Mouse (Mus musculus): Measurements from ENCODE around the gene Prg2. TPM values are rescaled to one million over a fixed set of nuclear protein-coding genes. Genes with fewer than 3 reads are reported as not detected.

The Prg2 gene
- polyA plus RNA-seq, 1 experiment from 2014 or later: 4.0 TPM

- Histone ChIP-seq H3K9ac (no peak overlapping the region), H3K4me3 (replicated peaks) (no peak overlapping the region), H3K4me1 (0 out of 2 replicates have a peak, but pooled peaks cover 6% of the 10 kb centered on the region), H3K9me3 (no peaks in the 10 kb centered on the region), H3K4me2 (no peak overlapping the region), H3K36me3 (no peaks in the 10 kb centered on the region), H3K27ac (0 out of 2 replicates have a peak overlapping the region, but pooled peaks have one; percentile 42), H3K27me3 (replicated peaks) (no peaks in the 10 kb centered on the region)
- ATAC-seq (ENCODE audit: insufficient read depth, low FRiP score, low read depth): peak; percentile 95
- 24% methylated on average over 9 of the region's 9 CpGs for WGBS
These were observed 31.8 kb downstream of the Prg2 start for GRCm38 (mm10) chr2:85011906-85012604.

- Histone ChIP-seq H3K36me3 (no peaks in the 10 kb centered on the region), H3K27me3 (replicated peaks) (no peaks in the 10 kb centered on the region), H3K4me1 (0 out of 2 replicates have a peak, but pooled peaks cover 6% of the 10 kb centered on the region), H3K4me3 (replicated peaks) (no peak overlapping the region), H3K9ac (no peak overlapping the region), H3K27ac (no peak overlapping the region), H3K4me2 (no peak overlapping the region), H3K9me3 (no peaks in the 10 kb centered on the region)
- 0 out of 2 replicates have a peak, but pooled peaks have one; percentile 45 for ATAC-seq (ENCODE audit: insufficient read depth, low FRiP score, low read depth)
- 78% methylated on average over 14 of the region's 14 CpGs for WGBS
These were observed 32.4 kb downstream of the Prg2 start for GRCm38 (mm10) chr2:85012679-85013078.

GRCm38 (mm10) chr2:85013826-85014587, 33.7 kb downstream of the Prg2 start:
- 69% methylated on average over 5 of the region's 5 CpGs for WGBS
- Histone ChIP-seq H3K4me1 (0 out of 2 replicates have a peak, but pooled peaks cover 6% of the 10 kb centered on the region), H3K36me3 (no peaks in the 10 kb centered on the region), H3K9me3 (no peaks in the 10 kb centered on the region), H3K4me3 (replicated peaks) (no peak overlapping the region), H3K27me3 (replicated peaks) (no peaks in the 10 kb centered on the region), H3K4me2 (no peak overlapping the region), H3K27ac (no peak overlapping the region), H3K9ac (no peak overlapping the region)
- no peak for ATAC-seq (ENCODE audit: insufficient read depth, low FRiP score, low read depth)

- no peak for ATAC-seq (ENCODE audit: insufficient read depth, low FRiP score, low read depth)
- WGBS: 49% methylated on average over 3 of the region's 3 CpGs
These were observed 34.3 kb downstream of the Prg2 start for GRCm38 (mm10) chr2:85014588-85014982.

GRCm38 (mm10) chr2:85022043-85022442, 41.8 kb downstream of the Prg2 start:
- no peak overlapping the region for H3K4me2 ChIP-seq
- no peaks in the 10 kb centered on the region for H3K9me3 ChIP-seq
- no peak overlapping the region for H3K4me3 ChIP-seq (replicated peaks)
- H3K27me3 ChIP-seq (replicated peaks): no peaks in the 10 kb centered on the region
- no peaks in the 10 kb centered on the region for H3K36me3 ChIP-seq
- no peak overlapping the region for H3K27ac ChIP-seq
- ATAC-seq (ENCODE audit: insufficient read depth, low FRiP score, low read depth): no peak
- no peak overlapping the region for H3K9ac ChIP-seq
- 15% methylated on average over 4 of the region's 4 CpGs for WGBS
- H3K4me1 ChIP-seq: no peaks in the 10 kb centered on the region

More at GRCm38 (mm10) chr2:85014588-85014982, 34.3 kb downstream of the Prg2 start:
- Histone ChIP-seq H3K4me3 (replicated peaks) (no peak overlapping the region), H3K9me3 (no peaks in the 10 kb centered on the region), H3K4me2 (no peak overlapping the region), H3K27me3 (replicated peaks) (no peaks in the 10 kb centered on the region), H3K36me3 (no peaks in the 10 kb centered on the region), H3K27ac (no peak overlapping the region), H3K9ac (no peak overlapping the region), H3K4me1 (0 out of 2 replicates have a peak, but pooled peaks cover 6% of the 10 kb centered on the region)

- ATAC-seq (ENCODE audit: insufficient read depth, low FRiP score, low read depth): no peak
- no peaks in the 10 kb centered on the region for H3K4me1 ChIP-seq
- H3K27ac ChIP-seq: no peak overlapping the region
- WGBS: 79% methylated on average over 3 of the region's 3 CpGs
- H3K4me3 ChIP-seq (replicated peaks): no peak overlapping the region
- H3K36me3 ChIP-seq: no peaks in the 10 kb centered on the region
- no peaks in the 10 kb centered on the region for H3K27me3 ChIP-seq (replicated peaks)
- H3K9me3 ChIP-seq: no peaks in the 10 kb centered on the region
- H3K4me2 ChIP-seq: no peak overlapping the region
- H3K9ac ChIP-seq: no peak overlapping the region
These were observed 45.9 kb downstream of the Prg2 start for GRCm38 (mm10) chr2:85026178-85026577.

- Histone ChIP-seq H3K27me3 (replicated peaks) (no peaks in the 10 kb centered on the region), H3K36me3 (no peaks in the 10 kb centered on the region), H3K4me1 (no peaks in the 10 kb centered on the region), H3K4me2 (no peak overlapping the region), H3K4me3 (replicated peaks) (no peak overlapping the region), H3K27ac (no peak overlapping the region), H3K9me3 (no peaks in the 10 kb centered on the region), H3K9ac (no peak overlapping the region)
- ATAC-seq (ENCODE audit: insufficient read depth, low FRiP score, low read depth): no peak
- WGBS: 69% methylated on average over 5 of the region's 5 CpGs
These were observed 47.0 kb downstream of the Prg2 start for GRCm38 (mm10) chr2:85027281-85027680.

GRCm38 (mm10) chr2:85029897-85030296, 49.6 kb downstream of the Prg2 start:
- Histone ChIP-seq H3K9me3 (no peaks in the 10 kb centered on the region), H3K4me3 (replicated peaks) (no peak overlapping the region), H3K4me2 (no peak overlapping the region), H3K9ac (no peak overlapping the region), H3K27ac (no peak overlapping the region), H3K27me3 (replicated peaks) (no peaks in the 10 kb centered on the region), H3K4me1 (no peaks in the 10 kb centered on the region), H3K36me3 (no peaks in the 10 kb centered on the region)
- WGBS: 20% methylated on average over 6 of the region's 6 CpGs
- no peak for ATAC-seq (ENCODE audit: insufficient read depth, low FRiP score, low read depth)

- Histone ChIP-seq H3K4me3 (replicated peaks) (no peak overlapping the region), H3K9me3 (no peaks in the 10 kb centered on the region), H3K4me1 (no peaks in the 10 kb centered on the region), H3K36me3 (no peaks in the 10 kb centered on the region), H3K27ac (no peak overlapping the region), H3K27me3 (replicated peaks) (no peaks in the 10 kb centered on the region), H3K4me2 (no peak overlapping the region), H3K9ac (no peak overlapping the region)
- no peak for ATAC-seq (ENCODE audit: insufficient read depth, low FRiP score, low read depth)
- 52% methylated on average over 6 of the region's 6 CpGs for WGBS
These were observed 50.7 kb downstream of the Prg2 start for GRCm38 (mm10) chr2:85030989-85031388.

GRCm38 (mm10) chr2:85033121-85033520, 52.9 kb downstream of the Prg2 start:
- ATAC-seq (ENCODE audit: insufficient read depth, low FRiP score, low read depth): no peak
- peaks cover 6% of the 10 kb centered on the region; the same call in 1 of the 2 replicates for H3K4me1 ChIP-seq
- H3K9ac ChIP-seq: no peak overlapping the region
- WGBS: 64% methylated on average over 2 of the region's 2 CpGs
- H3K27me3 ChIP-seq (replicated peaks): no peaks in the 10 kb centered on the region
- H3K4me2 ChIP-seq: no peak overlapping the region
- no peaks in the 10 kb centered on the region for H3K36me3 ChIP-seq
- no peak overlapping the region for H3K27ac ChIP-seq
- H3K4me3 ChIP-seq (replicated peaks): no peak overlapping the region
- H3K9me3 ChIP-seq: no peaks in the 10 kb centered on the region

All from stomach, embryonic 15.5 days (tissue).